Mouse (Mus musculus): ENCODE measurements around the gene Zbtb43.

The Zbtb43 gene

GRCm38 (mm10) chr2:33468466-33469097 is at the start of gene Zbtb43:
Gene Zbtb43, minus strand, starts transcription at chr2:33468559.
- peak; percentile 94 to 95 for DNase-seq

DNA sequence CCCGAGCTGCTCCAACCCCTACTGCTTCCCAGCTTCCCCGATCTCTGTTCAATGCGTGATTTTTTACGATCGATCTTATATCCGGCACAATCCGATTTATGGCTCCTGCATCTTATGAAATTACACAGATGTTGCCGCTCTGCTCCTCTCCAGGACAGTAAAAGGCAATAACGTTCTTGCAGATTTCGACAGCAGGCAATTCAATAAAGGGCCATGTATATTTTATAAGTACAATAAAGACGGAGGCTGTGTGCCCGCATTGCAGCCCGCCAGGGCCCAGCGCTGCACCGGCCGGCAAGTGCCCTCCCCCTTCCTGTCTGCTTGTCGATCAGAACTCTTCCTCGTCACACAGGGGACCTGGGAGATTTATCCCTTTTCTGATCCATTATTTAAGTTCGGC is 47.5 kb upstream of the Zbtb43 start:
- DNase-seq, result no peak

DNA sequence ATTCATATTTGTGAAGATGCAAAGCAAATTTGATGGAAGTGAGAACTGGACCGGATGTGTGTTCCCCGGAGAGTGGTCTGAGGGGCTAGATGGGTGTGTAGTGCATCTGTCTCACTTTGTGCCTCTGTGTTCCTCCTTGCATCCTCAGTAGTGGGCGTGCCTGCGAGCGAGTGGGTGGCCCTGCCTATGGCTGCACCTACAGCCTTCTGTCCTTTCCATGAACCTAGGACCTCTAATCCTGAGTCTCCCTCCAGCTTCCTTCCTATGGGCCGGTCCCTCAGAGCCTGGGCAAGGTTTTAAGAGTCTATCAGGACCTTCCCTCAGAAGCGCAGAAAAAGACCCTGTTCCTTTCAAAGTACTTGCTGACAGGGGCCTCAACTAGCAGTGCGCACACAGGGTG is 47.1 kb upstream of the Zbtb43 start:
- no peak for DNase-seq

DNA sequence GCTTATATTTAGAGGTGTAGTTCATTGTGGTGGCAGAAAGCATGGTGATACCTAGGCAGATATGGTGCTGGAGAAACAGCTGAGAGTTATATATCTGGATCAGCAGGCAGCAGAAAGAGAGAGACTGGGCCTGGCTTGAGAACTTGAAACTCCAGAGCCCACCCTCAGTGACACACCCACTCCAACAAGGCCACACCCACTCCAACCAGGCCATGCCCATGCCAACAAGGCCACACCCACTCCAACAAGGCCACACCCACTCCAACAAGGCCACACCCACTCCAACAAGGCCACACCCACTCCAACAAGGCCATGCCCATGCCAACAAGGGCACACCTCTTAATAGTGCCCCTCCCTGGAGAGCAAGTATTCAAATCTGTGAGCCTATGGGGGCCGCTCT is 42.4 kb upstream of the Zbtb43 start:
- no peak for DNase-seq

DNA sequence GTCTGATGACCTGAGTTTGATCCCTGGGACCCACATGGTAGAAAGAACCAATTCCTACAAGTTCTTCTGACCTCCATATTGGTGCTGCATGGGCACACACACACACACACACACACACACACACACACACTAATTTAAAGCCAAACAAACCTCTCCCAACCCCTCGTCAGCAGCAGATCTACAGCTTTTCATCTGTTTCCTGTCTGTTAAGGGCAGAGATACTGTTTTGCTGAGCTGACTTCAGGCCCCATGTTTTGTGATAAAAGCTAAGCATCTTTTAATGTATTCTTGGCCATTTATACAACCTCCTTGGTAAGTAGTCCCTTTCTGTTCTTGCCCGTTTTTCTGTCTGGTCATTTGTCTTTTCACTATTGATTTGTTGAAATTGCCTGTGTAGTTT is 34.2 kb upstream of the Zbtb43 start:
- DNase-seq, result no peak

- DNase-seq, result no peak
Measured at GRCm38 (mm10) chr2:33498280-33498679, 29.9 kb upstream of the Zbtb43 start.

GRCm38 (mm10) chr2:33495654-33496053 is 27.3 kb upstream of the Zbtb43 start:
- DNase-seq, result no peak

GRCm38 (mm10) chr2:33492041-33492440 is 23.7 kb upstream of the Zbtb43 start:
- DNase-seq, result no peak

GRCm38 (mm10) chr2:33489565-33489964 is 21.2 kb upstream of the Zbtb43 start:
- no peak for DNase-seq

DNA sequence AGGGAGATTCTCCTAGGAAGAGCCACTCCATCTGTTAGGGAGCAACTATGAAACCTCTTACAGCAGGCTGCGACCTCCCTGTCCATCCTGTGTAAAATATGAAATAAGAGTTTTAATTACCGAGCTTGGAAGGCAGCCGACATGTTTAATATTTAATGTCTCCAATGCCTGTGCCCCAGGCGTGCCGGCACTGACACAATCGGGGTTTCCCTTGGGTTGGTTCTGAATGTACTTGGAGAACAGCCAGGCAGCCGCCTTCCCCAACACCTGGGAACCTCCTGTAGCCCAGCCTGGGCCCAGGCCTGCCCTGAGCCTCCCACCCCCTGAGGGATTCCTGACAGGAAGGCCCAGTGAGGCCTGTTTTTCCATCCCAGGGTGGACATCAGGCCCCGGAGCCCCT is 19.0 kb upstream of the Zbtb43 start:
- DNase-seq, result no peak

DNA sequence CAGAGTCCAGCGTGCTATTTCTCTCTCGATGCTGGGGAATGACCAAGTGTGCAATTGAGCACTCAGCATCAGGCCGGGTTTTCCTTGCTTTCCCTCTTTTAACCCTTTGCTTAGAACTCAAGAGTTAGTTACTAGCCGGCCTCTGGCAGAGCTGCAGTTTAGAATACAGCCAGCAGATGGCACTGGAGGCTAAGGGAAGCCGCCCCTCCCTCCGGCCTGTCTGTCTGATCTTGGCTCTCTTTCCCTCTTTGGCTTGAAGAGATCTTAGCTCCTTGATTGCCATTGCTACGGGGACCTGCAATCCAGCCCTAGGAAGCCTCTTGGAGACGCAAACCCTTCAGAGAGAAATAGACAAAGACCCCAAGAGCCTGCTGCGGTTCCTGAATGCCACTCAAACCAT is 18.5 kb upstream of the Zbtb43 start:
- DNase-seq, result peak; percentile 16 to 24

DNA sequence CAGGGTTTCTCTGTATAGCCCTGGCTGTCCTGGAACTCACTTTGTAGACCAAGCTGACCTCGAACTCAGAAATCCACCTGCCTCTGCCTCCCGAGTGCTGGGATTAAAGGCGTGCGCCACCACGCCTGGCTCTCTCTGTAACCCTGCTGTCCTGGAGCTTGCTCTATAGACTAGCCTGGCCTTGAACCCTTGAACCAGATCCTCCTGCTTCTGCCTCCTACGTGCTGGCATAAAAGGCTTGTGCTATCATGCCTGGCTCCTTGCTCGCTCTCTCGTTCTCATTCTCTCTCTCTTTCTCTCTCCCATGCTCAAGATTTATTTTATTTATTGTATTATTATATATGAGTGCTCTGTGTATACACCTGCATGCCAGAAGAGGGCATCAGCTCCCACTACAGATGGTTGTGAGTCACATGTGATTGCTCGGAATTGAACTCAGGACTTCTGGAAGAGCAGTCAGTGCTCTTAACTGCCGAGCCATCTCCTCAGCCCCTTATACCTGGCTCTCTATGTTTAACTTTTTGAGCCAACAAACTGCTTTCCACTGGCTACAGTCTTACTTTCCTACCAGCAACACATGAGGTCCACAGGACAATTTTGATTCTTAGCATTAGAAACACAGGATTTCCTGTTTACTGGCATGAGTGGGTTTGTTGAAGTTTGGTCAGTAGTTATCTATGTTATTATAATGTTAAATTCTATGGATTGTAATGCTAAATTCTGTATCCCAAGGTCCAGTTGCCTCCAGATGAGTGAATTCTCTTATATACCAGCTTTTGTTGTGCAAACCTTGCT is 9.8 kb upstream of the Zbtb43 start:
- DNase-seq, result no peak

- no peak for DNase-seq
Measured at GRCm38 (mm10) chr2:33475961-33476360, 7.6 kb upstream of the Zbtb43 start.

- DNase-seq, result no peak
Measured at GRCm38 (mm10) chr2:33467546-33468465, 553 bp downstream of the Zbtb43 start.

DNA sequence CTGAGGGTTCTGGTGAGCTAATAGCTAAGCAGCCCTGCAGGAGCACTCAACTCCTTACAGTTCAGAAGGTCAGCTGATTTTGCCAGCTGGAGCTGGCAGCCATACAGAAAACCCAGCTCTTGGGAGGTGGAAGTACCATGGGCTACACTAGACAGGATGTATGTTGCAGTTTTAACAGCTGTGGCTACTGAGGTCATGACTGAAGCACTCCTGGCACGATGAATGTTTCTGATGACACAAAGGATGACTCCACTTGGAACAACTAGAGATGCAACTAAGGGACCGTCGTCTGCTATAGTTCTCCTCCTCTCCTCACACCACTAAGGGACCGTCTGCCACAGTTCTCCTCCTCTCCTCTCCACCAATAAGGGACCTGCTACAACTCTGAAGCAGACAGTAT is 2.4 kb downstream of the Zbtb43 start:
- DNase-seq, result no peak

DNA sequence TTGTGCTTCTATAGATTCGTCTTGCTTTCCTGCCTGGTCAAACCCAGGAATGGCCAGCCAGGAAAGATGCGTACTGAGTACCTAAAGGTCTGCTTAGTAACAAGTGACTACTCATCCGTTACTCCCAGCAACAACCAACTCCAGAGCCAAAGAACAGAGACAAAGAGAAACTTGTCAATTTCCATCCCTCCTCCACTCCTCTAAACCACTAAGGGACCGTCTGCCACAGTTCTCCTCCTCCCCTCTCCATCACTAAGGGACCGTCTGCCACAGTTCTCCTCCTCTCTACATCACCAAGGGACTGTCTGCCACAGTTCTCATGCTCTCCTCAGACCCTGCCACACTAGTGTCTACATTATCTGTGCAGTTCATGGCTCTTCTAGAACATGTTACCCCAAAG is 3.1 kb downstream of the Zbtb43 start:
- DNase-seq, result no peak

- DNase-seq, result no peak
Measured at GRCm38 (mm10) chr2:33462066-33462465, 6.3 kb downstream of the Zbtb43 start.

GRCm38 (mm10) chr2:33461066-33461465 is 7.3 kb downstream of the Zbtb43 start:
- no peak for DNase-seq

GRCm38 (mm10) chr2:33459660-33460059 is 8.7 kb downstream of the Zbtb43 start:
- no peak for DNase-seq

DNA sequence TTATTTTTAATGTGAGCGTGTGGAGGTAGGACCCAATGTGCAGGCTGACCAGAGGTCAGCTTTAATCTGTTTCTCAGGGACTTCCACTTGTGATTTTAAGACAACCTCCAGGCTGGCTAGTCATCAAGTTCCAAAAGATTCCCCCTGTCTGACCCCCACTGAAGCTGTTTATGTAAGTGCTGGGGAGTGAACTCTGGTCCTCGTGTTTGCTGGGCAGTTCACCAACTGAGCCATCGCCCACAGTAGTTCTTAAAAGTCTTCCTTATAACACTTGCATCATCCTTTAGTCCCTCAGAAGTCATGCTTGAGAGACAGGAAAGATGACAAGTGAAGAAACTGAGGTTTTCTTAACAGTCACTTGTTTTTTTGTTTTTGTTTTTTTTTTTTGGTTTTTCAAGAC is 11.7 kb downstream of the Zbtb43 start:
- no peak for DNase-seq

GRCm38 (mm10) chr2:33456242-33456641 is 12.1 kb downstream of the Zbtb43 start:
- no peak for DNase-seq

GRCm38 (mm10) chr2:33455350-33455749 is 13.0 kb downstream of the Zbtb43 start:
- no peak for DNase-seq

DNA sequence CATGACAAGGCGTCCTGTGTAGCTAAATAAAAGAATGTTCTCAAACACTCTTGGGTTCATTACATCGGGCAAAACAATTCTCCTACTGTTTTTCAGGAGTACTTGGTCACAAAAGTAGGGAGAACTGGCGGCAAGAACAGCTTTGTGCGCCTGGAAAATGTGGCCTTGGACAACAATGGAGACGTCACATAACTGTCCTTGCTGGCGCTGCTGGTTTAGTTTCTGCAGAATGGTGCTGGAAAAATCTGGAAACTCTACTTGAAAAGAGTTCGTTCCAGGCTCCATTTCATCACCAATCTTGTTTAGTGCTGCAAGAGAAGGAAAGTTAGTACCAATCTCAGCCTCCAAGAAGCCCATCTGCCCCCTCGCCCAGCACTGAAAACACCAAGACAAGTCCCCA is 13.5 kb downstream of the Zbtb43 start:
- DNase-seq, result no peak

GRCm38 (mm10) chr2:33453476-33453875 is 14.9 kb downstream of the Zbtb43 start:
- DNase-seq, result no peak
